Mouse (Mus musculus) liver, postnatal 0 days (tissue): ENCODE results near the gene Gm15217. TPM values are rescaled to one million over a fixed set of nuclear protein-coding genes. Genes with fewer than 3 reads are reported as not detected.
A peak's percentile ranks its signal among the peaks of the same experiment; 100 is the strongest.

Experiments
- ATAC-seq: fragments of 200-750 bp; cut with Nextera tagmentation; 2 replicates; pipeline ENCODE4 v1.8.0; 2017; ENCODE audit warnings: mild to moderate bottlenecking, moderate library complexity
- DNase-seq: peaks from one replicate; pipeline ENCODE4 v3.0.0-alpha.2; 2016
- H3K27ac ChIP-seq: fragments of 300-500 bp; sonication (generic); 2 replicates; pipeline ENCODE4 v1.5.1; 2014; ENCODE audit warnings: antibody characterized with exemption, moderate library complexity, mild to moderate bottlenecking, low read depth
- H3K27me3 ChIP-seq: fragments of 300-500 bp; sonication (generic); 2 replicates; pipeline ENCODE4 v1.6.1; 2014; ENCODE audit warnings: low read length, control low read depth, mixed read lengths; ENCODE audit not compliant: insufficient read depth
- H3K36me3 ChIP-seq: fragments of 300-500 bp; sonication (generic); replicated peaks from 2 replicates; pipeline ENCODE4 v1.6.1; 2014; ENCODE audit warnings: mild to moderate bottlenecking, control low read depth, low read length, moderate library complexity, mixed read lengths; ENCODE audit not compliant: insufficient read depth
- H3K4me1 ChIP-seq: fragments of 300-500 bp; sonication (generic); 2 replicates; pipeline ENCODE4 v1.6.1; 2014; ENCODE audit warnings: antibody characterized with exemption, mild to moderate bottlenecking, control low read depth; ENCODE audit not compliant: insufficient read depth
- H3K4me2 ChIP-seq: fragments of 300-500 bp; sonication (generic); 2 replicates; pipeline ENCODE4 v1.6.1; 2014; ENCODE audit warnings: low read depth, mild to moderate bottlenecking, low read length, moderate library complexity, mixed read lengths
- H3K4me3 ChIP-seq: fragments of 300-500 bp; sonication (generic); 2 replicates; pipeline ENCODE4 v1.5.1; 2014; ENCODE audit warnings: low read depth, low read length
- H3K9ac ChIP-seq: fragments of 300-500 bp; sonication (generic); replicated peaks from 2 replicates; pipeline ENCODE4 v1.6.1; 2014; ENCODE audit warnings: mild to moderate bottlenecking, moderate library complexity
- H3K9me3 ChIP-seq: fragments of 300-500 bp; sonication (generic); 2 replicates; pipeline ENCODE4 v1.6.1; 2016; ENCODE audit warnings: mild to moderate bottlenecking, control low read depth, low read length, mixed read lengths
- CTCF ChIP-seq: sonication (generic); IDR thresholded peaks from 2 replicates; pipeline ENCODE4 v1.5.1; 2016; ENCODE audit warnings: antibody characterized with exemption, low read depth
- EP300 ChIP-seq: IDR thresholded peaks from 2 replicates; pipeline ENCODE4 v1.6.1; 2016; ENCODE audit warnings: antibody characterized with exemption, low read depth, mild to moderate bottlenecking
- WGBS: fragments of 180-500 bp; shearing (Covaris S2); extraction: QIAGEN DNeasy Blood & Tissue Kit; methylation state at CpG from one replicate; pipeline ENCODE4 v1.1.7; 2014; ENCODE audit not compliant: insufficient replicate concordance; 5-methylcytosine and 5-hydroxymethylcytosine counted together
- polyA plus RNA-seq: library from polyadenylated mRNA; unstranded; fragments of >200 nt; fragmentation: Nextera tagmentation; extraction: Ambion mirVana; gene quantifications from 2 replicates; pipeline ENCODE4 v1.2.1, GENCODE M21; 2015

The Gm15217 gene
- not detected in 2 replicates for polyA plus RNA-seq

DNA sequence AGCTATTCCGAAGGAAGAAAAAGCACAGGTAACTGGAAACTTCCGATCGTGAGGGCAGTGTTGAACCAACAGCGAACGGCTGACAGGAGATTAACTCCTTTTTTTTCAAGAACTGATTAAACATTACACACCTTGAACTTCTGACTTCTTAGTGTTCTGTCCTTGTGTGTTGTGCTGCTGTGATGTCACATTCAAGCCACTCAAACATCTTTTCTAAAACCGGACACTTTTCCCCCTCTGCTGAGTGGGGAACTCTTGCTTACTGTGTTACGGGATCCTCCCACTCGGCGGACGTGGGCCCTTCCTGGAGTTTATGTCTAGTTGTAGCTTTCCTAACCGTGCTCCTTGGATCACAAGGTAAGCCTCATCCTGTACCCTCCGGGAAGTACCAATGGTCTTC, at the start of gene Gm15217:
TSS of gene Gm15217 (plus strand) at position 130 of the 400 bp plus-strand sequence.
- 77% methylated on average over 12 of the region's 12 CpGs for WGBS
- Histone ChIP-seq H3K36me3 (no peaks in the 10 kb centered on the region), H3K4me3 (no peak within 1 kb of the TSS; the same call in 1 of the 2 replicates), H3K4me1 (no peaks in the 10 kb centered on the region; the same call in 1 of the 2 replicates), H3K9ac (no peak within 1 kb of the TSS), H3K27ac (no peak within 1 kb of the TSS), H3K9me3 (no peaks in the 10 kb centered on the region), H3K4me2 (peak within 1 kb of the TSS; percentile 49), H3K27me3 (no peaks in the 10 kb centered on the region)
- TF ChIP-seq EP300 (no peak), CTCF (no peak)
- no peak for ATAC-seq
- DNase-seq: no peak

DNA sequence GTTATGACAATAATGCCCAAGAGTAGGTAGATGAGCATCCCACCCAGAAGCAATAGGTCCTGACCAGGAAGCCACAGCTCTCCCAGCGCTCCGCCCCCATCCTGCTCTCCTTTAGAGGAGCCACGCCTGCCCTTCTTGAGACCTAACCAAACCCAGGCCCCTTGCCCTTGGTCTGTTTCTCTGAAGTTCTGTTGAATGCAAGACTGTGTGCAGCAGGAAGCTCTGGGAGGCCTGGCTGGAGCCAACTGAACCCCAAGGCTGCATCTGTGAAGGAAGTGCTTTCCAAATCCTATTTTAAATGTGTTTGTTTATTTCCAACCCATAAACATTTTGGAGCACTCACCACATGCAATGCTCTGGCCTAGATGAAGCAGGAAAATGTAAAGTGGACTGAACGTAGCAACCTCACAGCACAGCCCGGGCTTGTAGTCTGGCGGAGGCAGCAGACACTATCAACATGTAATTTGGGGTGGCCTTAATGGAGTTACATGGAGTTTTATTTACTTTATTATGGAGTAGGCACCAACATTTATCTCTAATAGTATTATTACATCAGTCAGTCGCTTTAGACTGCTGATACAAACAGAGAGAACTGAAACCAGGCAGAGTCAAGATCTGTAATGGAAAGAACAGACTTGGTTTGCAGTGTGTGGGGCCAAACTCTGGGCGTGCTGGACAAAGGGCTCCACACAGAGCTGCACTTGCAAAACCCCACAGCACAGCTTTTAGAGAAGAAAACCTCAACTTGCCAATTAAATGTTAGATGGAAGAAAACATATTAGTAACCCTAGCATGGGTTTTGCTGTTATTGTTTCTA, 45.6 kb upstream of the Gm15217 start:
- Histone ChIP-seq H3K9ac (no peak overlapping the region), H3K4me2 (no peak overlapping the region), H3K9me3 (no peaks in the 10 kb centered on the region), H3K27me3 (no peaks in the 10 kb centered on the region), H3K27ac (no peak overlapping the region), H3K36me3 (no peaks in the 10 kb centered on the region), H3K4me3 (no peak overlapping the region), H3K4me1 (no peaks in the 10 kb centered on the region)
- DNase-seq (no peak), ATAC-seq (no peak)
- TF ChIP-seq CTCF: no peak
- no peak for TF ChIP-seq EP300
- 72% methylated on average over 8 of the region's 8 CpGs for WGBS

DNA sequence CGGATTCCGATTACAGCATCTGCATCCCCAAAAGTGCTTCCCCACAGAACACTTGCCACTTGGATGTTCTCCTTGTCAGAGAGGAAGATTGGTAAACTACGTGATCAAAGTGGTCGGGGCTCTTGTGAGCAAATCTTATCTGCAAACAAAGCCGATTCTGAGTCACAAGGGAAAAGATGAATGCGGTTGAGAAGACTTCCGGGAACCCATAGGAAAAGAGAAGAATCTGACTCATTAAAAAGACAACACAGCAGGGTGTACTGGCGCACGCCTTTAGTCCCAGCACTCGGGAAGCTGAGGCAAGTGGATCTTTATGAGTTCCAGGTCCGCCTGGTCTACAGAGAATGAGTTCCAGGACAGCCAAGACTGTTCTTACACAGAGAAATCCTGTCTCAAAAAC, 40.4 kb upstream of the Gm15217 start:
- no peaks in the 10 kb centered on the region for H3K4me1 ChIP-seq
- H3K27ac ChIP-seq: no peak overlapping the region
- no peak overlapping the region for H3K4me3 ChIP-seq
- H3K4me2 ChIP-seq: no peak overlapping the region
- ATAC-seq: no peak
- WGBS: 60% methylated on average over 11 of the region's 11 CpGs
- H3K36me3 ChIP-seq: no peaks in the 10 kb centered on the region
- no peaks in the 10 kb centered on the region for H3K27me3 ChIP-seq
- TF ChIP-seq EP300: no peak
- no peak for TF ChIP-seq CTCF
- no peak for DNase-seq
- H3K9me3 ChIP-seq: no peaks in the 10 kb centered on the region
- H3K9ac ChIP-seq: no peak overlapping the region

DNA sequence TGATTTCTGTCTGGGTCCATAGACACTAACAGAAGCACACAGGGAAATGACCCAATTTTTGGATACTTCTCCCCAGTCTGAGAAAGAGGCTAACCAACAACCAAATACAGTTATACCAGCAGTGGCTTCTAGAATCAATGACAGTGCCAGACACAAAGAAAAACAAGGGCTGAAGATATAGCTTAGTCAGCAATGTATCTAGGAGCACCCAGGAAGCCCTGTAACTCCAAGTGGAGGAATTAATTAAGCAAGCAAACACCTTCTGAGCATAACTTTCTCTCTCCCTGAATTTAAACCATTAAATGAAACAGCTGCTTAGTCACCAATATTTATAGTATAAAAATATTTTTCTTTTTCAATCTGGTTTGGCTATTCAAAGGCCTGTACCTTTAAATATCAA, 34.5 kb upstream of the Gm15217 start:
- Histone ChIP-seq H3K27me3 (no peaks in the 10 kb centered on the region), H3K9me3 (peaks cover 3% of the 10 kb centered on the region; the same call in 1 of the 2 replicates), H3K36me3 (no peaks in the 10 kb centered on the region), H3K4me2 (no peak overlapping the region), H3K4me1 (no peaks in the 10 kb centered on the region), H3K9ac (no peak overlapping the region), H3K27ac (no peak overlapping the region), H3K4me3 (no peak overlapping the region)
- DNase-seq (no peak), ATAC-seq (no peak)
- TF ChIP-seq CTCF (no peak), EP300 (no peak)

DNA sequence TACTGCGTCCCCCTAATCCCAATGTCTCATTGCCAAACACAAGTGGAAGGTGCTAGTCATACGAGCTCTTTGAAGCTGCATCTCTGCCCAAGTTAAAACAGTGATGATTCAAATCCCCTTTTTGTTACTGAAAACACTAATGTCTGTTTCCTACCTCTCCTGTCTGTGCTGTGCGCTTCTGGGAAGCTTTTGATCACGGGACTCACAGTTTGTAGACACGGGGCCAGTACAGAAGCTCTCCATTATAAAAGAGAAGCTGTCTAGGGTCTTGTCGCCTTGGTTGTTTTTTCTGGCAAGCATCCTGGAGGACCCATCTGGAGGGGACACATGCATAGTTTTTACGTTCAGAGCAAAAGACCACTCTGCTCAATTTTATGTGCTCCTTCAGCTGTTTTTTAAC, 21.9 kb upstream of the Gm15217 start:
- H3K4me3 ChIP-seq: no peak overlapping the region
- no peaks in the 10 kb centered on the region for H3K9me3 ChIP-seq
- DNase-seq (no peak), ATAC-seq (no peak)
- H3K27ac ChIP-seq: no peak overlapping the region
- H3K4me1 ChIP-seq: no peaks in the 10 kb centered on the region
- H3K9ac ChIP-seq: no peak overlapping the region
- no peaks in the 10 kb centered on the region for H3K36me3 ChIP-seq
- TF ChIP-seq EP300 (no peak), CTCF (no peak)
- no peak overlapping the region for H3K4me2 ChIP-seq
- H3K27me3 ChIP-seq: no peaks in the 10 kb centered on the region
- 75% methylated on average over 7 of the region's 7 CpGs for WGBS

DNA sequence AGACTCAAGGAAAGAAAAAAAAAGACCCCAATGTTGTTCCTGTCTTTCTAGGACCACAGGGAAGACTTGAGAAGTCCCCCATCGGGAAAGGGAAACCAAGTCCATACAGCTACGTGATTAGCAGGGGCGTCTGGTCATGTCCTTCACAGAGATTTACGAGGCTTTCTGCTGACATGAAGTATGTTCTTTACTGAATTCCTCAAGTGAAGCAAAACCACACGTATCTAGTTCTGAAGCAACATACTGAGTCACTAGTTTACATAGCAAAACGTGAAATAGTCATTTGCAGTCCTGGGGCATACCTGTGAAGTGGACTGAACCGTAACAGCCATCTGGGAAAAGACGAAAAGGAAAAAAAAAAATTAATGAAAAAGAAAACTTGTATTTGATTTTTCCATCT, 21.5 kb upstream of the Gm15217 start:
- no peak overlapping the region for H3K9ac ChIP-seq
- ATAC-seq (no peak), DNase-seq (no peak)
- no peaks in the 10 kb centered on the region for H3K9me3 ChIP-seq
- TF ChIP-seq CTCF: no peak
- TF ChIP-seq EP300: no peak
- H3K4me2 ChIP-seq: no peak overlapping the region
- no peak overlapping the region for H3K4me3 ChIP-seq
- WGBS: 65% methylated on average over 8 of the region's 8 CpGs
- H3K27ac ChIP-seq: no peak overlapping the region
- H3K4me1 ChIP-seq: no peaks in the 10 kb centered on the region
- H3K36me3 ChIP-seq: no peaks in the 10 kb centered on the region
- H3K27me3 ChIP-seq: no peaks in the 10 kb centered on the region
